Mouse (Mus musculus): Measurements from ENCODE around the gene Nxn. TPM values are rescaled to one million over a fixed set of nuclear protein-coding genes. Genes with fewer than 3 reads are reported as not detected.

Nxn gene
- total RNA-seq, 4 experiments from 2014 or later: 9.2 to 12.2 (median 10.6) TPM

DNA sequence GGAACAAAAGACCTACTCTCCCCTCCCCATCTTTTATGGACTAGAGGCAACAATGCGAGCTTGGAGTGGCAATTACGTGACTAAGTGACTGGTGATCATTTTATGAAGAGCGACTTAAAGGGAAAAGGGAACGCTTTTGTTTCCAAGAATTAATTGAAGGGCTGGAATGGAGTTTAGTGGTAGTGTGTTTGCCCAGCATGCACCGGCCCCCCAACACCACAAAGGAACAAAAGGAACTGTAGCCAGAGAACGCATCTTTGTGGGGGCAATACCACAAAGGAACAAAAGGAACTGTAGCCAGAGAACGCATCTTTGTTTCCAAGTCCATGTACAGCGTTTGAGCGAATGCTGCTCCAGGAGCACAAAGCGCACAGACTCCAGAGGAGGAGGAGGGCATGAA is 64.0 kb downstream of the Nxn start:
- DNase-seq (ENCODE audit: low spot score in 2 of 2): no peak

- DNase-seq (ENCODE audit: low spot score in 2 of 2): no peak
Measured at GRCm38 (mm10) chr11:76332240-76332639, 66.7 kb downstream of the Nxn start.

DNA sequence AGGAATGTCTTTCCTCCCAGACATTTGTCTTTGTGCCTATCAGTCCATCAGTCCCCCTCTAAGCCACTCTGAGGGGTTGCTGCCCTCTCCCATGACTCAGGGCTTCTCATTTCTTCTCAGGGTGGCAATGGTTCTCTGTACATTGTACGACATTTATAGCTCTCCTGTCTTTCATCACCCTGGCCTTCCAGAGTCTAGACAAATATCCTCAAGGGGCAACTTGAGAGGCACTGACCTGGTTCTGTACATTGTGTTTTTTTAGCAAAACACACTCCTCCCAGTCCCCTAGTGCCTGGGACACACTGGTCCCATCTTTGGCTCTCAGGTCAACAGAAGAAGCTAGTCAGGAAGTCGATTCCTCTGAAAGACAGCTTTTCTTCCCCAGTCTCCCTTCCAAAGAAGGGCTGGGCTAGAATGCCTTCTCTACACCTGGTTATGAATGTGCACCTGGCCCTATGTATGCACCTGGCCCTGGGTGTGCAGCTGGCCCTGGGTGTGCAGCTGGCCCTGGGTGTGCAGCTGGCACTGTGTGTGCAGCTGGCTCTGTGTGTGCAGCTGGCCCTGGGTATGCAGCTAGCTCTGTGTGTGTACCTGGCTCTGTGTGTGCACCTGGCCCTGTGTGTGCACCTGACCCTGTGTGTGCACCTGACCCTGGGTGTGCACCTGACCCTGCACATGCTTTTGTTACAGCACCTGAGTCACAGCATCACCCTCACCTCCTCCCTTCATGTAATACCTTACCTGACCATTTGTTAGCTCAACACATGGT is 70.2 kb downstream of the Nxn start:
- no peak for DNase-seq (ENCODE audit: low spot score in 2 of 2)

DNA sequence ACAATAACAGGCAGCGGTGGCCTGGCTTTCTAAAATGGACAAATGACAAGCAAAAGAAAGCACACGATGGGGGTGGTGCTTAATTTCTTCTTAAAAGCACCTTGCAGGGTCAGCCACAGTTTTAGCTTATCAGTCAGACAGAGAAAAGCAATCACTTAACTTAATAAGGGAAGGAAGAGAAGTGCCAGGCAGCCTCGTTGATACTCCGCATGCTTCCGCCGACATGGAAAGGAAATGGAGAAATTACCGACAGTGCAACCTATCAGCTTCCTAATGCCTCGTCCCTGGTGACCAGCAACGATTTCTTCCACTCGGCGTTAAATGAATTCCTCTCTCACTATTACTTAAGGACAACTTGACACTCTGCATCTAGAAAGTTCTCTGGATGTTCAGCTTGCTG is 70.9 kb downstream of the Nxn start:
- DNase-seq (ENCODE audit: low spot score in 2 of 2): no peak

GRCm38 (mm10) chr11:76326672-76327071 is 72.3 kb downstream of the Nxn start:
- DNase-seq (ENCODE audit: low spot score in 2 of 2): no peak

DNA sequence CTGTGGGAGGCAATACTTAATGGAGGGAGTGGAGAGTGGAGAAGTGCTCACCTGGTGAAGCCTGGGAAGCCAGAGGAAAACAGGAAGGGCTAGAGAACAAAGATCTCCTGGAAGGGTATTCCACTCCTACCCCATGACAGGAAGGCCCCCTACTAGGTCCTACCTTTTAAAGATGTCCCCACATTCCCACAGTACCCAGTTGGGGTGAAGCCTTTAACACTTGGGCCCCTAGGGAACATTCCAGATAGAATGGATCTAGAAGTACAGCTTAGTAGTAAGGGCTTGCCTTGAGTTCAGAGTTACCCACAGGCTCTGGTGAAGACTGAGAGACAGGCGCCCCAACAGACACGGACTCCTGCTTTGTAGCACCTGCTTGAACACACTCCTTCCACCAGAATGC is 72.9 kb downstream of the Nxn start:
- no peak for DNase-seq (ENCODE audit: low spot score in 2 of 2)

DNA sequence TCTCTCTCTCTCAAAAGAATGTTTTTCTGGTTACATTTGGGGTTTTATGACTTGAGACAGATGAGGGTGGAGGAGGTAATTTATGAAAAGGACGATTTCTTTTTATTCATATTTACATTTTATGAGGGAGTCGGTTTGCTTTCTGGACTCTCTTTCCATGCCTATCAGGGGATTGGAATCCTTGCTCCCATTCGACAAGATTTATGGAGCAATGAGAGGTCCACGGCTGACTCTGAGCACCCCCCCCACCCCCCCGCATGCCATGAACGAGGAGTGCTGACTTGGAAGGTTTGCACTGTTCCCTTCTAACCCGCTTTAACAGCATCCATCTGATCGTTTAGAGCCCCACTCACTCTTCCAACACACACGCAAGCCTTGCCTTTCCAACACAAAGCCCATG is 74.1 kb downstream of the Nxn start:
- no peak for DNase-seq (ENCODE audit: low spot score in 2 of 2)

GRCm38 (mm10) chr11:76324207-76324606 is 74.7 kb downstream of the Nxn start:
- DNase-seq (ENCODE audit: low spot score in 2 of 2): no peak

- DNase-seq (ENCODE audit: low spot score in 2 of 2): no peak
Measured at GRCm38 (mm10) chr11:76322939-76323338, 76.0 kb downstream of the Nxn start.

DNA sequence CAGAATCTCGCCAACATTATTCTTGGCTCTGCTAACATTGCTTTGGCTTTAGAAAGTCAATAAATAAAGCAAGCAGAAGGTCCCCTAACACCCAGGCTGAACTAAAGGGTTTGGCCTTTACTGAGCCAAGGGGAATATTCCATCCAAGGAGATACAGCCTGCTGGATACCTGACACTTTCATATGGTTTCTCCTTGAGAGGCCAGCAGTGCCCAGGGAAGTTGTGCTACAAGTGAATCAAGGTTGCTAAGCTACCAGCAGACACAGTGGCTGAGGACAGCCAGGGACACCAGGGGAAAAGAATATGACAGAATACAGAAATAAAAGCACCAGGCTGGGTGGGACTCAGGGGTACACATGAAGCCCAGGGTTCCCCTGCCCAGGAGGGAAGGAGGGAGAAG is 76.9 kb downstream of the Nxn start:
- DNase-seq (ENCODE audit: low spot score in 2 of 2): no peak

GRCm38 (mm10) chr11:76320475-76320874 is 78.5 kb downstream of the Nxn start:
- no peak for DNase-seq (ENCODE audit: low spot score in 2 of 2)

DNA sequence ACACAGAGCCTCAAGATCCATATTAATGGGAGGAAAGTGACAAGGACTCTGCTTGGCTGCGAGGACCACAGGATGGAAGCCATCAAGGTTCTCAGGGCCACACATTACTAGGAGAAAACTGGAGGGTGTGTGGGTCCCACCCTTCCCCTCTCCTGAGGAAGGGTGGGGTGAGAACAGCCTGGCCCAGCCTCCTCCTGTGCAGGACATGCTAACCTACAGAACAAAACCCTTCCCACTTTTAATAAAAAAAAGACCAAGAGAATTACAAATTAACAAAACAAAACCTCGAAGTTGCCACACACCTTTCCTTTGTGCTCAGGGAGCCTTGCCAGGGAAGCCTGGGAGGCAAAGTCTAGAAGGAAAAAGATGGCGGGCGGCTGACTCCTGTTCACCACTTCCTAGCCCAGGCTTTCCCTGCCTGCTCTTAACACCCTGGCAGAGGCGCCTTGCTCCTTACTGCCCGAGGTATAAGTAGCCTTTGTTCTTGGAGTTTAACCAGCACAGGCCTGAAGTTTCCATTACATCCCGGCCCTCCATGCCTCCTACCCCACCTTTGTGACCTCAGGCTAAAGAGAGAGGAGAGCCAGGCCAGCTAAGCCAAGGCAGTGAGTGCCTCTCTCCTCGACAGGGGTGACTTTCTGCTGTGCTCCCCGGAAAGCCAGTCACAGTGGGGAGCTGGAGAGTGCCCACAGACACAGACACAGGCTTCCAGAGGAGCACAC is 79.1 kb downstream of the Nxn start:
- no peak for DNase-seq (ENCODE audit: low spot score in 2 of 2)

DNA sequence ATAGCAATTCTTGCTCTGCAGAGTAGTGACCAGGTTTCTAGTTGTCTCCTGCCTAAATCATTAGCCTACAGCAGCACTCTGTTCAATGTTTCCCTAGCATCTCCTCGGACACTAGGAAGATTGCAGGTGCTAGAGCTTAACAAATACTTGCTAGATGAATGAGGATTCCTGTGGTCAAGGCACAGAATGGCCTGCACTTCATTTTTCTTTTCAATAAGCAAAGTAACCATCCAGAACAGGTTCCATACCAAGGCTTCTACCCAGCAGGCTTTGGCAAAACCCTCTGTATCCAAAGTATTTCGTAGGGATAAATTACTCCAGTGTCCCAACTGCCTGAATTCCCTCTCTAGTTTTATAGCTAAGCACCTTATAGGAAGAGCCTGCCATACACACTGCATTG is 81.0 kb downstream of the Nxn start:
- DNase-seq (ENCODE audit: low spot score in 2 of 2): no peak

DNA sequence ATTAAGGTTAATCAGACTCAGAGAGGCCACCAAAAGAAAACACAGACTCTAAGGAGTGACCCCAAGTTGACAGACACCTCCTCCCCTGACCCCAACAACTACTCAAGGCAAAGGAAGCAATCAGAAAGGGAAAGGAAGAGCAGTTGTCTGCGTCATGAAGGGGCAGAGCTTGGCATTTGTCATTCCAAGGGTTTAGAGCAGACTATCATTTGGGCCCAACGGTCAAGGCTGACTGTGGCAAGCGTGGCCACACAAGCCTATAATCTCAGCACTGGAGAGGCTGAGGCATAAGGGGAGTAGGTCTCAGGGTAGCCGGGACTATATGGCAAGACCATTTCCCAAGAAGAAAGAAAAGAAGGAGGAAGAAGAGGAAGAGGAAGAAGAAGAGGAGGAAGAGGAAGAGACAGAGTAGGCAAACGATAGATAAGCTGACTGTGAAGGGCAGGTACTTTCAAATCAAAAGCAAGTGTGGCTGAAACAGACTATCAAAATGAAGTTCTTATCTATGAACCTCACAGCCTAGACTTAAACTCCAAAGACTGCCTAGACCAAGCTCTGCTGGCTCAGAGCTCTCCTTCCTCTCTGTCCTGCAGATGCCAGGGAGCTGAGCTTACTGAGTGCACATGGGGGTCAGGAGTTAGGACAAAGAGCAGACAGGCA is 83.0 kb downstream of the Nxn start:
- no peak for DNase-seq (ENCODE audit: low spot score in 2 of 2)

DNA sequence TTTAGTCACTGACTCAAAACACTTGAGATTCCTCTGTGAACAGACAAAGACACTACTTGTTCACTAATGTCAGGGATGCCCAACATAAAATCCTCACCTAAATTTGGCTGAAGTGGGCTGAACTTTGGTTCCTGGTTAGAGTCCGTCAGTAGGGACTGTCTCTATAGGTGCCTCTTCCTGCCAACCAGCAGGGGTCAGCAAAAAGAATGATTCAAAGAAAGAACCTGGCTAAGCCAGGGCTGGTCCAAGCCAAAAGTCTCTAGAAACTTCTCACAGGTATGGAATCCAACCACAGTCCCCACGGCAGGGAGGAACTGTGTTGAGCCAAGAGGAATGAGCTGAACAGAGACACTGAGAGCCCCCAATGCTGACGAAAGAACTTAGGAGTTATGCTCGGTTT is 84.2 kb downstream of the Nxn start:
- no peak for DNase-seq (ENCODE audit: low spot score in 2 of 2)

DNA sequence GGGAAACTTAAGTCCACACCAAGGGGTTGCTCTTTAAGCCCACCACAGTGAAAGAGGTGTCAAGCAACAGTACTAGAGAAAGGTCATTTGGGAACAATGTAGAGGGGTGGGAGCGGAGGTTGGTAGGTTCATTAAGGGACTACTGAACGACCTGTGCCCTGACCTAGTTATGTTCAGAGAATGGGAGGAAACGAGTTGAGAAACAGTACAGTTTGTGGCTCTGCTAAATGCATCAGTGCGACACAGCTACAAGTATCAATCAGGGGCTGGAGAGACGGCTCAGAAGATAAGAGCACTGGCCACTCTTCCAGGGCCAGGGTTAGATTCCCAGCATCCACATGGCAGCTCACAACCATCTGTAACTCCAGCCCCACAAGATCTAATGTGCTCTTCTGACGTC is 84.8 kb downstream of the Nxn start:
- DNase-seq (ENCODE audit: low spot score in 2 of 2): no peak

DNA sequence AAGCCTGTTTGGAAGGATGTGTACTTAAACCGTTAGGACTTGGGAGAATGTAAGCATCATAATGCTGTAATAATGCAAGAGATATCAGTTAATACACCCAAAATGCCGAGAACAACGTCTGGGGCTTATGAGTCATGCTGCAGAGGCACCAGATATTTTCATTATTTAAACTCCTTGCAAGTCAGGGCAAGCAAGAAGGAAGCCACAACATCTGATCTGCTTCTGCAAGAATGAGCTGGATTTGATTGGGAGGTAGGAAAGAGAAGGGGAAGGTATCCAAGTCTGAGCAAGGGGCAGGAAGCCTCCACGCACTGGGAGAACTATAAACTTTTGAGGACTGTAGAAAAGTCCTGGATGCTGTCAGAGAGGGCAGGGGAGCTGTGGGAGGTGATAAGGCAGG is 86.1 kb downstream of the Nxn start:
- DNase-seq (ENCODE audit: low spot score in 2 of 2): no peak

- DNase-seq (ENCODE audit: low spot score in 2 of 2): no peak
Measured at GRCm38 (mm10) chr11:76311224-76312000, 87.5 kb downstream of the Nxn start.

DNA sequence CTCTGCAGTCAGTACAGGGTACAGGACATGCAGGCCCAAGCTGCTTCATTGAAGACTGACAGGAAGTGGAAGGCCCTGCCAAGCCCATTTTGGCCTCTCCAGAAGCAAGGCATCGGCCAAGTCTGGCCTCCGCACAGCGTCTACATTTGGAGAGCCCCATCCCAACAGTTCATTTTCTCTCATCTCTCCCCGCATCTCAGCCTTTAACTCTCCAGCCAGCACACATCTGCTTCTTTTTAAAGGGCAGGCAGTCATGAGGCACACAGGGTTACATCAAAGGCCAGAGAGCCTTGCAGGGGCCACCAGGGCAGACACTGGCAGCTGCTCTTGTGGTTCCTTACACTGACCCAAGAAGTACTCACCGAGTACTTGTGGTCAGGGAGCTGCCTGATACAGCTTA is 89.1 kb downstream of the Nxn start:
- DNase-seq (ENCODE audit: low spot score in 2 of 2): no peak

- no peak for DNase-seq (ENCODE audit: low spot score in 2 of 2)
Measured at GRCm38 (mm10) chr11:76309072-76309471, 89.9 kb downstream of the Nxn start.

- DNase-seq (ENCODE audit: low spot score in 2 of 2): no peak
Measured at GRCm38 (mm10) chr11:76306769-76307168, 92.2 kb downstream of the Nxn start.

- no peak for DNase-seq (ENCODE audit: low spot score in 2 of 2)
Measured at GRCm38 (mm10) chr11:76305571-76305970, 93.4 kb downstream of the Nxn start.
